Mouse (Mus musculus) cerebellum, adult 11-12 months (tissue): ENCODE measurements around the gene Cnbd2.
"Not testable (repeated sequence)": the region's sequence is repeated elsewhere in the genome, so short reads cannot be mapped to it uniquely, and the experiment has no call there.

Source experiments
- DNase-seq: peaks from one replicate; pipeline ENCODE4 v3.0.0; 2022

Gene Cnbd2

DNA sequence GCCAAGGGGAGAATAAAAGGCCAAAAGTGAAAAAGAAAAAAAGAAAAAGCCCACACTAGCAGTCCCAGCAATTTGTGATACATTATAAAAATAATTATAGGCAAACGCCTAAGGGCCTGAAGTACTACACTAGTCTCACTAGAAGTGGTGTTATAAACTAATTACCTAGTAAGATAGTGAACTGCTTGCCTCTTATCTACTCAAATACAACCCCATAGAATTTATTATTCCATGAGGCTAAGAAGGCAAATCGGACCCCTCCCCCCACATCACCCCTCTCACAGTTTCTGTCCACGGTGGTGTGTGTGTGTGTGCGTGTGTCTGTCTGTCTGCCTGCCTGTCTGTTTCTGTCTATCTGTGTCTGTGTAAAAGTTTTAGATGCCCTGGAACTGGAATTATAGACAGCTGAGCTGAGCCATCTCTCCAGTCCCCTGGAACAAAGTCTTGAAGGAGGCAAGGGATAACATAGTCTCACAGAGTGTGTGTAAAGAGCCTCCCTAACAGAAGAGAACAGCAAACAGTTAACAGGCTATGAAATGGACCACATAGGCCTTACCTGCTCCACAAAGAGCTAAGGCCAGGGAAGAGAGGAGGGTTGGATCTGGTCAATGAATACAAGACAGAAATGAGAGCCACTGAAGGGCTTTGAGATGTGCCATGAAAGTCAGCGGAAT, 81.2 kb downstream of the Cnbd2 start:
- DNase-seq, result no peak

DNA sequence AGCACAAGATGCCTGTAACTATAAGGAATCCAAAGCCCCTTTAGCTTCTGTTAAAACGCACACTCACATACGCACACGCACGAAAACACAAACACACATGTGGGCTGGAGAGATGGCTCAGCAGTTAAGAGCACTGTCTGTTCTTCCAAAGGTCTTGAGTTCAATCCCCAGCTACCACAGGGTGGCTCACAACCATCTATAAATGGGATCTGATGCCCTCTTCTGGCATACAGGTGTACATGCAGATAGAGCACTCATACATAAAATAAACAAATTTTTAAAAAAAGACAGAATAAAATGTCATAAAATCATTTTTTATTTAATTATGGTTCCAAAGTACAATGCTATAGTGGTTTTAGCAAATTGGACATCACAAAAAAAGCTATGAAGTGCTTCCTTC, 82.2 kb downstream of the Cnbd2 start:
- DNase-seq, result no peak

DNA sequence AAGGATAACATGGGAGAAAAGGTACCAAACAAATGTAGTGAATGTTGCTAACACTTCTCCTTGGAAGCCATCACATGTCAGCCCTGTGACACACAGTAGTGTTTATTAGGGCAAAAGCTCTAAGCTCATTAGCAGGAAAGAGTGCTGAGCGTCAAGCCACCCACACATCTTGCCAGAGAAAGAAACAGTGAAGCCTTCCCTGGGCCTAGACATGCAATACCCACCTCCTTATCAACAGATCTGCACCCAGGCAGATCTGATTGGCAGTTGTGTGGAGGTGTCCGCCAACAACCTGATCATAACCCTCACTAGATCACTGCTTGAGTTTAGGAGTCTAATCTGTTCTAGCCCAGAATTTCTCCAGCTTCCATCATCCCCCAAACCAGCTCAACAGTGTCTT, 84.0 kb downstream of the Cnbd2 start:
- no peak for DNase-seq

DNA sequence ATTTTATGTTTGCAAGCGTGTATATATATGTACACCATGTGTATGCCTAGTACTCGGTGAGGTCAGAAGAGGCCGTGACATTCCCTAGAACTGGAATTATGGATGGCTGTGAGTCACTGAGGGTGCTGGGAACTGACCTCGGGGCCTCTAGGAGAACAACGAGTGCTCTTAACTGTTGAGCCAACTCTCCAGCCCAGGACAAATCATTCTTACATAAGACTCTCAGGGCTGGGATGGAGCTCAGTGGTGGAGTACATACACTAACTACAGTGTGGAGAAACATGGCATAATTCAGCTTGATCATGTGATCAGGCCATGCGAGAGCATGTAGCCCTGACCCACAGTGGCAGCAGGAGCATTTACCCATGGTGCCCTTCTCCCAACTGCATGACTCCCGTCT, 85.9 kb downstream of the Cnbd2 start:
- DNase-seq, result no peak

DNA sequence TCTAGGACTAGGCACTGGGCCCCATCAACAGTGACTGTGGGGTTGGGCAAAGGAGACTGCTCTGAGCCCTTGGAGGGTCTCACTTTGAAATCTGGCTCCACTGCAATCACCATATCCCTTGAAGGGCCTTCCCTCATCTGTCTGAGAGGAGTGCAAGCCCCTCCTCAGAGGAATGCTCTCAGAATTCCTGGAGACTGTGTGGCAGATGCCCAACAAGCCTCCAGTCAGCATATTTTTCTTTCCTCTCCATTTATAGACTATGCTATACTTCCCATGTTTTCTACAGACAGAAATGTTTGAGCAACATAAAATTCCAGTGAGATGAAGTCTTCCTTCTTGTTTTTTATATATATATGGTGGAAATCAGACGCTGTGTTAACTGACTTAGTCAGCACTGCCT, 87.4 kb downstream of the Cnbd2 start:
- no peak for DNase-seq

DNA sequence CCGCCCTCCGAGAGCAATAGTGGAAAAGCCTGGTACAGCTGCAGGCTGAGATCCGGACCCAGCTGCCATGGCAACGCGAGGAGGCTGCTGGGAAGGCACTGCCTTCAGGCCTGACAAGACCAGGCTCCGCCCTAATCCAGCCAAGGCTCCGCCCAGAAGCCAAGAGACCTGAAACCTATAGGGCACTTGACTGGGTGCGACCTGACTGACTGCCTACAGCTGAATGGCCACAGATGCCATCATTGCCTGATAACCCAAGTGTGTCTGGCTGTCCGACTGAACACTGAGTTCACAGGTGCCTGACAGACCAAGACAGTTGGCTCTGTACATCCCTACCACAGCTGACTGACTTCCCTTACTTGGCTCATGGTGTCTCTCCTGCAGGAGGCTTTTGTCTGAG, 89.2 kb downstream of the Cnbd2 start:
- peak; percentile 9 for DNase-seq

DNA sequence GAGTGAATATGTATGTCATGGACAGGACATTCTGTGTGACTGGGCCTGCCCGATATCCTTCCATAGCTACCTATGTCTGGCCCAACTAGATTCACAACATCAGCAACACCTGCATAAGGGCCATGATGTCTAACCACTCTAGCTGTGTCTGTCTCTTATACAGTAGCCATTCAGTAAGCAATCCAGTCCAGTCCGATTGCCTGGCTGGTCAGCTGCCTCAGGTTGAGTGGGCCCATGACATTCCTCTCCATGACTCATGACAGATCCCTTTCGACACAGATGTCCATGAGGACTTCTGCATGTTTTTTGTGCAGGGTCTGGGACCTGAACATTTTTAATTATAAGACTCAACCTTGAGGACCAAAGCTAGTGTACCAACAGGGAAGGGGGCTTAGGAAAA, 89.9 kb downstream of the Cnbd2 start:
- DNase-seq, result no peak

DNA sequence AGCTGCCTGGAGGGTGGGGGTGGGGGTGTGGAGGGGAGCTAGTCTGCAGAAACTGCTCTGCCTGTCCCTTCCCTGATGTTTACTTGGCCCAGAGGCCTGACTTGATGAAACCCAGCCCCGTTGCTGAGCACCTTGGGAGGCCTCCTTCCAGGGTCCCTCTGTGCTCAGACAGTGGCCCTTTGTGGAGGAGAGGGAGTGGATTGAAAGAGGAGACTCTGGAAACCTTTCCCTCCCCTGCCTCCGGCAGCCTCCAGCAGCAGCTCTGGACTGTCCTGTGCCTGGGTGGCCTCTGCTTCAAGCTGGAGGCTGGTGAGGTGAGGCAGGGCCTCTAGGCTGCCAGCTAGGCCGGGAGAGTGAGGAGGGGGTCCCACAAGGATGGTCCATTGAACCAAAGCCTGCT, 94.9 kb downstream of the Cnbd2 start:
- DNase-seq, result no peak

DNA sequence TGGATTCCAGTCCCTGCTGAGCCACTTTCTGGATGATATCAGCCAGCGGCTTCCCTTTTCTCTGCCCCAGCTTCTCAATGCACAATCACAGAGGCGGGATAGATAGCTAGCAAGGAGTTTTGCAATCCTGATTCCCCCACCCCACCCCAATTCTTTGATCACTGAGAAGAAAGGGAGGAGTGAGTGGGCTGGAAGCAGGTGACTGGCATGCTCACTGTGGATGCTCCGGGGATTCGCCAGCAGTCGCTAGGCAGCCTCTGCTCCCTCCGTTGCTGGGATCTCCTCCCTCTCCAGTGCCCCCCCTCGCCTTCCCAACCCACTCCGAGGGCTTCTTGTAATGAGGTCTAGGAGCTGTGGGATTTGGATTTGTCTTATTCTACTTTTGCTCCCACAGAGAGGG, 96.1 kb downstream of the Cnbd2 start:
- DNase-seq, result no peak

DNA sequence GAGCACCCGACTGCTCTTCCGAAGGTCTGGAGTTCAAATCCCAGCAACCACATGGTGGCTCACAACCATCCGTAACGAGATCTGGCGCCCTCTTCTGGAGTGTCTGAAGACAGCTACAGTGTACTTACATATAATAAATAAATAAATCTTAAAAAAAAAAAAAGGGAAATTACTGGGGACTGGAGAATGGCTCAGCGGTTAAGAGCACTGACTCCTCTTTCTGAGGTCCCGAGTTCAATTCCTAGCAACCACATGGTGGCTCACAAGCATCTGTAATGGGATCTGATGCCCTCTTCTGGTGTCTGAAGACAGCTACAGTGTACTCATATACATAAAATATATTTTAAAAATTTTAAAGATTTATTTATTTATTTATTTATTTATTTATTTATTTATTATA, 99.2 kb downstream of the Cnbd2 start:
- not testable (repeated sequence) for DNase-seq

DNA sequence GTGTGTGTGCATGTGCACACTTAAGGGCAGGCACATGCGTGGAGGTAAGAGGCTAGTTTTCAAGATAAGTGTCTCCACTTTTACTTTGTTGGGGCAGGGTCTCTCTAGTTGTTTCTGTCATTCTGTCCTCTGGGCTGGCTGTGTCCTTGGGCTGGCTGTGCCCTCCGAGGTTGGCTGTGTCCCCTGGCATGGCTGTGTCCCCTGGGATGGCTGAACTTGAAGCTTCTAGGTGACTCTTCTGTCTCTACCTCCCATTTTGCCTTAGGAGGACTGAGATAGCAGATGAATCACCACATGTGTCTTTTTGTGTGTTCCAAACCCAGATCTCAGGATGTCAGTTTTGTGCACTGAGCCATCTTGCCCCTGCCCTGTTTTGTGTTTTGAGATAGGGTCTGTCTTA, 102.9 kb downstream of the Cnbd2 start:
- no peak for DNase-seq

DNA sequence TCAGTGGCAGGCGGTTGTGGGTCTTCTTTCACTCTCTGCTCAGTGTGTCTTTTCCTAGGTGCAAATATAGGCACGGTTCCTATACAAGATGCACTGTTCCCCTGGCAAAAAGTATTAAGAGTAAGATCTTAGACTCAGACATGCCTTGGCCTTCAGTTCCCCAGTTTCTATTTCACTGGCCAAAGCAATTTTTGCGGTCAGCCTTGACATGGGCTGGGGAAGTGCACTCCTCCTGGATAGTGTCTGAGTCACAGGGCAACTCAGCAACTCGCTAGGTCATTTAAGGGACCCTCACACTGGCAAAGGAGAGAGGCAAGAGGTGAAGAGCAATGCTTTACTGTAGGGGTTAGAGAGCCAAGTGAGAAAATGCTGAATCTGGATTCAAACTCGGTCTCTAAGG, 103.6 kb downstream of the Cnbd2 start:
- DNase-seq, result no peak

DNA sequence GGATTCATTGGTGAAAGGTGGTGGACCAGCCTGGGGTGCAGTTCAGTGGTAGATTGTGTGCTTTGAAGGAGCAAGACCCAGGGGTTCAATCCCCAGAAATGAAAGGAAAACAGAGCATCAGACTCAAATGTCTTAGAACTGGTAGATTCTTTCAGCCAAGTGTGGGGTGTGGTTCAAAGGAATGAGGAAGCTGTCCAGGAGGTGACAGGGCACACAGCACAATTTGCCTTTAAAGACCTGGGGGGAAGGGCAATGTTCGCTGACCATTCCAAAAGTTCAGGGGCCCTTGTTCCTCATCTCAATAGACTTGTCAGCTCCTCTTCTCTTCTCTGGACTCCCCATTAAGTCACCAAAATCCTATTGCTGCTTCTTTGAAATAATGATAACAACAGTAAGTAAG, 105.1 kb downstream of the Cnbd2 start:
- DNase-seq, result no peak

DNA sequence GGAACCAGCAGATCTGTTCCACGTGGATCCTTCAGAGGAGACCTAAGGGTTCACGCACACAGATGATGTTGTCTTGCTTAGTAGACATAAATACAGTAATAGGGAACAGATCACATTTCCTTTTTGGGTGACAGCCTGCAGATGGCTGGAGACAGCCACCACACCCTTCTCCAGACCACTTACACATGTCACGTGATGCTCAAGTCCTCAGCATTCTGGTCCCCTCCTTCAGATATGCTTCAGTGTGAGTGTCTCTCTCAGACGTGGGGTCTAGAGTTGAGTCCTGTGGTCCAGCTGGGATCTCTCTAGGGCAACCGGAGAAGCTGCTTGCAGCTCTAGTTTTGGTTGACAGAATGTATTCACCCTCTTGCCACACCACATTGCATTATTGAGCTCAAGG, 106.4 kb downstream of the Cnbd2 start:
- no peak for DNase-seq

DNA sequence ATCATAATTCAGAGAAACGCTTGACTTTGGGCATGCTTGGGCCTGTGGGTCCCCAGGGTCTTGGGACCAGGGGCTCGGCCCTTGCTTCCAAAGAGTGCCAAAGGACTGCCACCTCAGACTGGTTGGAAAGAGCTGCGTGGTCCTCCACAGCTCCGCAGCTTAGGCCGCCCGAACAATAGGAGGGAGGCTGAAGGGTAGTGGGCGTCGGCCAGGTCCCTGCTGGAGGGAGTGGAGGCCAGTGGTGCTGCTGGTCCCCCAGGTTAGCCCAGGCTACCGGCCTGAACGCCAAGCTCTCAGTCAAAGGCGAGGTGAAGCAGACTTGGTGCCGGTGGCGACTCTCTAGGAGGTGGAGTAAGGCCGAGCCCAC, 108.2 kb downstream of the Cnbd2 start:
- DNase-seq, result no peak

DNA sequence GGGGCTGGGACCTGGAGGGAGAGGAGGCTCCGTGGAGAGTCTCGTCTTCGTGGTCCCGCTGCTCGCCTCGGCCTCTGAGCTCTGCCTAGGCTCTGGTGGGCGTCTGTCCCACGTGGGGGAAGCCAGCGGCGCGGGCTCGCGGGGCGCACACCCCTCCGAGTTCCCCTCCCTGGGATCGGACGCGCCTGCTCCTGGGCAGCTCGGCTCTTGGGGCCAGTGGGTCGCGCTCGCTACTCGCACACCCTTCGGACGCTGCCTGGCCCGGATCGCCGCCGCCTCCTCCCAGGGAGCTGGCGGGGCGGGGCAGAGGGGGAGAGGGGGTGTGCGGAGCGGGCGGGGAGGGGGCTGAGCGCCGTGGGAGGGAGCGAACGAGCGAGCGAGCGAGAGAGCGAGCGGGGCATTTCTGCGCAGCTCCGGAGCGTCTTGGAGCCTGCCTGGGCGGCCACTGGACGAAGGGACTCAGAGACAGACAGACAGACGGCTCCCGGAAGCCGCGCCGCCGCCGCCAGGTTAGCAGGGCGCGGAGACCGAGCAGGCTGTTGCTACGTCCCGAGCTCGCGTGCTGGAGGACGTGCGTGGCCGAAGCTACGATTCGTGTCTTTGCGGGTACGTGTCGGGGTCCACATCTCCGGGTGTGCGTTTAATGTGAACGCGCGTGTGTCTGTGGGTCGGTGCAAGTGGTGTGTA, 108.7 kb downstream of the Cnbd2 start, which contains the start of gene Epb41l1:
Epb41l1 (plus strand) TSS at position 216 of the 687 bp plus-strand sequence.
- DNase-seq, result peak; percentile 10

DNA sequence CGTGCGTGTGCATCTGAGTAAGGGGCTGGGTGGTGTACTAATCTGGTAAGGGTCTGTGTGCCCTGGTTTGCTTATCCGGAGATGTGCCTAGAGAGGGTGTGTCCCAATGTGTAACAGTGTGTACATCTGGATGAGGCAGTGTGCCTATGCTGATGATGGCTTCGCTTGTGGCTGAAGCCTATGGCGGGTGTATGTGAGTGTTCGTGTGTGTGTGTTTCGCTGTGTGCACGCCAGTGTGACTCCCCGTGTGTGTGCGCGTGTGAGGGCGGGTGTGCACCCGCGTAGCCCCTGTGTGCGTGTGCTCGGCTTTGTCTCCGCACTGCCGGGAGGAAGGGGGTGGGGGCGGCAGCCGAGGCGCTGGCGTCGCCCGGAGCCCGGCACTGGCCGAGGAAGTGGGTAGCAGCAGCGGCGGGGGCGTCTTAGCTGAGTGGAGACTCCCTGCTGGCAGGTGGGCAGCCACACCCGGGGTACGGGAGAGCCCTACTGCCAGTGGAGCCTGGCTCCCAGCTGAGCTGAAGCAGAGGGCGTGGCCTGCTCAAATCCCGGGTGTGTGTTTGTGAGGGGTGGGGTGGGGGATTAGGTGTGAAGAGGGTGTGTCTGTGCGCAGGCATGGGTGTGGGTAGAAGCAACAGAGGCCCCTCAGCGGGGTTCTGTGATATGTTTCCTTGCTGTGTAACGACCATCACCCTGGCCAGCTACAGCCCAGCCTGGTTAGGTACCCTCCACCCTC, 109.4 kb downstream of the Cnbd2 start:
- peak; percentile 16 for DNase-seq

DNA sequence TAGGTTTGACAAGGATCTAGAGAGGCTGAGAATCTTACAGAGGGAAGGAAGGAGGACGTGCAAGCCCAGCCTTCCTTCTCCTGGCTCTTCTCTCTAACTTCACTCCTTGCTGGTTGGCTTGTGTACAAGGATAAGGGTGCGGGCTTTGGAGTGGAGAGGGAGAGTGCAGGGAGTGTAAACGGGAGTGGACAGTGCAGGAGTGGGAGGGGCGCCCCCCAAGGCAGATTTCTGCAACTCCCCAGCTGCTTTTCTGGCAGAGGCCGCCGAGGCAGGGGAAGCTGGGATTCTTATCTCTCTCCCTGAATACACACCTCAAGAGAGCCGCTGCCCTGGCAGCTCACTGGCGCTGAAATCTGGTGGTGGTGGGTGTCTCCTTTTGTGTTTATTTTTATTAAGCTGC, 110.5 kb downstream of the Cnbd2 start:
- DNase-seq, result peak; percentile 11

DNA sequence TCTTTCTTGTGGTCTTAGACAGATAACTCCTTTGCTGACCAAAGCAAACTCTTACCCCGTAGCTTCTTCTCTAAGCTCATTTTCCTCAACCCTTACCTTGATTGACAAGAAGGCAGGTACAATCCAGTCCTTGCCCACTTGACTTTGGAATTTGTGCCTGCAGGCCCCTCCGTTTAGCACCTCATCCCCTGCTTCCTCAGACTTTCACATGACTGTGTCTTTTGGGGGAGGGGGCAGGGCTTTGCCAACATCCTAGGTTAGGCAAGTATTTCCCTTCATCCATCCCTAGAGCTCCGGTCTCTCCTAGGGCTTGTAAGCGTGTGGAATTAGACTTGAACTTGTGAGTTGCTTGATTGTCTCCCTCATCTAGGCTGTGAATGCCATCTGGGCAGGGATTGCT, 111.6 kb downstream of the Cnbd2 start:
- no peak for DNase-seq
